Mouse (Mus musculus) bone marrow, adult 2 months (tissue): ENCODE measurements around the gene Ssbp2. TPM values are rescaled to one million over a fixed set of nuclear protein-coding genes. Genes with fewer than 3 reads are reported as not detected.

Source experiments
- H3K27ac ChIP-seq: fragments of 200-500 bp; 2 replicates; pipeline ENCODE4 v1.5.1; 2012; ENCODE audit warnings: low read depth, mild to moderate bottlenecking, control low read depth, inconsistent platforms, low read length; ENCODE audit not compliant: control insufficient read depth, poor library complexity, insufficient read depth
- H3K4me1 ChIP-seq: fragments of 200-500 bp; 2 replicates; pipeline ENCODE4 v1.6.1; 2011; ENCODE audit warnings: low read length; ENCODE audit not compliant: control insufficient read depth, insufficient read depth
- H3K4me3 ChIP-seq: fragments of 200-500 bp; replicated peaks from 2 replicates; pipeline ENCODE3; 2011; ENCODE audit warnings: mild to moderate bottlenecking, low read depth, low read length, control low read depth; ENCODE audit not compliant: control insufficient read depth
- CTCF ChIP-seq: fragments of 200-500 bp; IDR thresholded peaks from 2 replicates; pipeline ENCODE4 v1.5.1; 2011; ENCODE audit warnings: low read length, control low read depth; ENCODE audit not compliant: control insufficient read depth, insufficient read depth
- POLR2A ChIP-seq: fragments of 200-500 bp; IDR thresholded peaks from 2 replicates; pipeline ENCODE4 v1.6.1; 2011; ENCODE audit warnings: low read depth, mild to moderate bottlenecking, control low read depth, low read length, borderline replicate concordance; ENCODE audit not compliant: control insufficient read depth
- WGBS: fragments of 180-500 bp; shearing (Covaris S2); methylation state at CpG from one replicate; pipeline ENCODE4 v1.1.7; 2018; 5-methylcytosine and 5-hydroxymethylcytosine counted together
- polyA plus RNA-seq: library from polyadenylated mRNA; stranded (reverse); fragments of >200 nt; gene quantifications from 2 replicates; pipeline ENCODE4 v1.2.4, GENCODE M21; 2011; ENCODE audit warnings: low replicate concordance; ENCODE audit not compliant: missing spikeins, insufficient read depth, insufficient read length

Gene Ssbp2
- polyA plus RNA-seq, 1 experiment: 12.8 TPM

GRCm38 (mm10) chr13:91581504-91581903, 121.4 kb downstream of the Ssbp2 start:
- Histone ChIP-seq H3K4me3 (no peak overlapping the region), H3K27ac (no peak overlapping the region), H3K4me1 (no peaks in the 10 kb centered on the region; the same call in 1 of the 2 replicates)
- no peak for TF ChIP-seq POLR2A
- no peak for TF ChIP-seq CTCF

- TF ChIP-seq CTCF (no peak), POLR2A (no peak)
- Histone ChIP-seq H3K4me3 (no peak overlapping the region), H3K4me1 (no peaks in the 10 kb centered on the region; the same call in 1 of the 2 replicates), H3K27ac (no peak overlapping the region)
These were observed 122.1 kb downstream of the Ssbp2 start for GRCm38 (mm10) chr13:91582212-91582611.

- H3K4me1 ChIP-seq: no peaks in the 10 kb centered on the region
- no peak for TF ChIP-seq POLR2A
- TF ChIP-seq CTCF: no peak
- 85% methylated on average over 5 of the region's 5 CpGs for WGBS
- no peak overlapping the region for H3K27ac ChIP-seq
- no peak overlapping the region for H3K4me3 ChIP-seq
These were observed 126.3 kb downstream of the Ssbp2 start for GRCm38 (mm10) chr13:91586368-91586767.

GRCm38 (mm10) chr13:91588475-91588874, 128.4 kb downstream of the Ssbp2 start:
- Histone ChIP-seq H3K4me1 (no peaks in the 10 kb centered on the region), H3K4me3 (no peak overlapping the region), H3K27ac (no peak overlapping the region)
- WGBS: 52% methylated on average over 2 of the region's 2 CpGs
- TF ChIP-seq POLR2A (no peak), CTCF (no peak)

- Histone ChIP-seq H3K4me1 (no peaks in the 10 kb centered on the region), H3K27ac (no peak overlapping the region), H3K4me3 (no peak overlapping the region)
- TF ChIP-seq CTCF (no peak), POLR2A (no peak)
- 78% methylated on average over 4 of the region's 4 CpGs for WGBS
These were observed 131.8 kb downstream of the Ssbp2 start for GRCm38 (mm10) chr13:91591863-91592262.

GRCm38 (mm10) chr13:91595284-91595683, 135.2 kb downstream of the Ssbp2 start:
- Histone ChIP-seq H3K4me1 (no peaks in the 10 kb centered on the region; the same call in 1 of the 2 replicates), H3K27ac (no peak overlapping the region), H3K4me3 (no peak overlapping the region)
- WGBS: 86% methylated on average over 1 of the region's 1 CpGs
- TF ChIP-seq POLR2A (no peak), CTCF (no peak)

GRCm38 (mm10) chr13:91599594-91599993, 139.5 kb downstream of the Ssbp2 start:
- Histone ChIP-seq H3K4me1 (no peaks in the 10 kb centered on the region; the same call in 1 of the 2 replicates), H3K27ac (no peak overlapping the region), H3K4me3 (no peak overlapping the region)
- TF ChIP-seq CTCF: no peak
- 72% methylated on average over 3 of the region's 3 CpGs for WGBS

- WGBS: 88% methylated on average over 7 of the region's 7 CpGs
- no peak overlapping the region for H3K27ac ChIP-seq
- TF ChIP-seq POLR2A (no peak), CTCF (no peak)
- H3K4me1 ChIP-seq: no peaks in the 10 kb centered on the region; the same call in 1 of the 2 replicates
- no peak overlapping the region for H3K4me3 ChIP-seq
These were observed 145.2 kb downstream of the Ssbp2 start for GRCm38 (mm10) chr13:91605043-91605840.

GRCm38 (mm10) chr13:91610601-91611000, 150.5 kb downstream of the Ssbp2 start:
- TF ChIP-seq CTCF: no peak
- no peak for TF ChIP-seq POLR2A
- H3K27ac ChIP-seq: no peak overlapping the region
- WGBS: 87% methylated on average over 4 of the region's 4 CpGs
- no peak overlapping the region for H3K4me3 ChIP-seq
- no peaks in the 10 kb centered on the region; the same call in 1 of the 2 replicates for H3K4me1 ChIP-seq
